Mouse (Mus musculus): ENCODE data around the gene Cntd1. TPM values are rescaled to one million over a fixed set of nuclear protein-coding genes. Genes with fewer than 3 reads are reported as not detected.
"Not testable (repeated sequence)": the region's sequence is repeated elsewhere in the genome, so short reads cannot be mapped to it uniquely, and the experiment has no call there.

Cntd1 gene
- polyA plus RNA-seq, 1 experiment = 1.3 TPM

GRCm38 (mm10) chr11:101327311-101327710 is 48.5 kb downstream of the Cntd1 start:
- 71% methylated on average over 3 of the region's 3 CpGs for WGBS
- H3K27ac ChIP-seq (ENCODE audit: control insufficient read depth, insufficient read depth, low read depth, low read length, poor library complexity) = no peak overlapping the region
- TF ChIP-seq POLR2A (IDR thresholded peaks at IDR 0.05; ENCODE audit: borderline replicate concordance, control insufficient read depth, low read depth, low read length) (no peak), CTCF (IDR thresholded peaks at IDR 0.05; ENCODE audit: control insufficient read depth, insufficient read depth, low read length) (no peak)

GRCm38 (mm10) chr11:101328941-101329635 is 50.3 kb downstream of the Cntd1 start:
- Histone ChIP-seq H3K27ac (ENCODE audit: control insufficient read depth, insufficient read depth, low read depth, low read length, poor library complexity) (no peak overlapping the region), H3K4me1 (ENCODE audit: control insufficient read depth, insufficient read depth, low read length) (no peaks in the 10 kb centered on the region), H3K4me3 (replicated peaks; ENCODE audit: control insufficient read depth, low read depth, low read length) (no peak overlapping the region)
- TF ChIP-seq CTCF (IDR thresholded peaks at IDR 0.05; ENCODE audit: control insufficient read depth, insufficient read depth, low read length) = no peak
- TF ChIP-seq POLR2A (IDR thresholded peaks at IDR 0.05; ENCODE audit: borderline replicate concordance, control insufficient read depth, low read depth, low read length) = no peak
- 75% methylated on average over 6 of the region's 6 CpGs for WGBS

More at GRCm38 (mm10) chr11:101327311-101327710, 48.5 kb downstream of the Cntd1 start:
- no peak overlapping the region for H3K4me3 ChIP-seq (replicated peaks; ENCODE audit: control insufficient read depth, low read depth, low read length)
- no peaks in the 10 kb centered on the region for H3K4me1 ChIP-seq (ENCODE audit: control insufficient read depth, insufficient read depth, low read length)

DNA sequence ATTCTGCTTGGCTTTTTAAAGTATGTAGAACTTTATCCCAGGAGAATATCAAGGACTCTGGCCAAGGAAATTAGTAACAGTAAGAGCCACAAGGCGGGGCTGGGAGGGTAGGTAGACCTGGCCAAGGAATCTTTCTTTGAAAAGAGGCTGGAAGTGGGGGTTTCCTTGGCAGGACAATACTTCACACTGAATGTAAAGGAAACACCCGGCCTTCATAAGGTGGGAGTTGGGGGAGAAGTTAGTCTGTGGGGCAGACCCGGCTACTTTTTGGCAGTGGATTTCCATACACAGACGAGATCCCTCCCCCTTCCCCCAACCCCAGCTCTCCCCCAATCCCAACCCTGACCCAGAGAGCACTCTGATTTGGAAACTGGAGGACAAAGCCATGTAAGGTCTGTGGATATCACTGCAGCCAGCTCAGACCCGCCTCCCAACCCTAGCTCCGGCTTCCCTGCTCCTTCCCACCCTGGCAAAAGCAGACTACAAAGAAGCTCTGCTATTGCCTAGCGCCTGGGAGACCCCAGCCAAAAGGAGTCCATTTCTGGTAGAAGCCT is 51.6 kb downstream of the Cntd1 start, which contains the start of gene Aoc3:
Aoc3 (plus strand) TSS at position 235 of the 554 bp plus-strand sequence.
- Histone ChIP-seq H3K4me3 (replicated peaks; ENCODE audit: control insufficient read depth, low read depth, low read length) (no peak within 1 kb of the TSS), H3K27ac (ENCODE audit: control insufficient read depth, insufficient read depth, low read depth, low read length, poor library complexity) (no peak within 1 kb of the TSS), H3K4me1 (ENCODE audit: control insufficient read depth, insufficient read depth, low read length) (no peaks in the 10 kb centered on the region)
- no peak for TF ChIP-seq POLR2A (IDR thresholded peaks at IDR 0.05; ENCODE audit: borderline replicate concordance, control insufficient read depth, low read depth, low read length)
- TF ChIP-seq CTCF (IDR thresholded peaks at IDR 0.05; ENCODE audit: control insufficient read depth, insufficient read depth, low read length) = no peak
- 68% methylated on average over 7 of the region's 7 CpGs for WGBS

GRCm38 (mm10) chr11:101330961-101331360 is 52.1 kb downstream of the Cntd1 start:
- H3K4me1 ChIP-seq (ENCODE audit: control insufficient read depth, insufficient read depth, low read length); H3K27ac ChIP-seq (ENCODE audit: control insufficient read depth, insufficient read depth, low read depth, low read length, poor library complexity); H3K4me3 ChIP-seq (replicated peaks; ENCODE audit: control insufficient read depth, low read depth, low read length): not testable (repeated sequence)
- 81% methylated on average over 6 of the region's 6 CpGs for WGBS

DNA sequence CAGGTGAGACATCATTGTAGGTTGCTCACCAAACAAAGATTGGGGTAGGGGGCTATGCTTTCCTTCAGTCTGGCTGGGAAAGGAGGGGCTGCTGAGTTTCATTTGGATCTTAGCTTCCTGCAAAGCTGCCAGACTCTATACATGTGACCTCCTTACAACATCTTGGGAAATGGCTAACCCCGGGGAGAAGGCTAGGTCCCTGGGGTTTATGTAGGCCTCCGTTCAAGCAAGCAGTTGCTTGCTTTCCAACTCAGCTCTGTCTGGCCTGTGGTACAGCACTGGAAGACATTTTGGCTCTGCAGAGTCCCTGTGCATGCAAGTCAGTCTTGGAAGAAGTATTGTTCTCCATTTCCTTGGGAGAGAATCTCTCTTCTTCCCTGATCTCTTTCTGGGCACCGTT is 53.7 kb downstream of the Cntd1 start:
- TF ChIP-seq CTCF (IDR thresholded peaks at IDR 0.05; ENCODE audit: control insufficient read depth, insufficient read depth, low read length) (no peak), POLR2A (IDR thresholded peaks at IDR 0.05; ENCODE audit: borderline replicate concordance, control insufficient read depth, low read depth, low read length) (no peak)
- Histone ChIP-seq H3K4me3 (replicated peaks; ENCODE audit: control insufficient read depth, low read depth, low read length) (no peak overlapping the region), H3K4me1 (ENCODE audit: control insufficient read depth, insufficient read depth, low read length) (no peaks in the 10 kb centered on the region), H3K27ac (ENCODE audit: control insufficient read depth, insufficient read depth, low read depth, low read length, poor library complexity) (no peak overlapping the region)
- WGBS = 68% methylated on average over 3 of the region's 3 CpGs

DNA sequence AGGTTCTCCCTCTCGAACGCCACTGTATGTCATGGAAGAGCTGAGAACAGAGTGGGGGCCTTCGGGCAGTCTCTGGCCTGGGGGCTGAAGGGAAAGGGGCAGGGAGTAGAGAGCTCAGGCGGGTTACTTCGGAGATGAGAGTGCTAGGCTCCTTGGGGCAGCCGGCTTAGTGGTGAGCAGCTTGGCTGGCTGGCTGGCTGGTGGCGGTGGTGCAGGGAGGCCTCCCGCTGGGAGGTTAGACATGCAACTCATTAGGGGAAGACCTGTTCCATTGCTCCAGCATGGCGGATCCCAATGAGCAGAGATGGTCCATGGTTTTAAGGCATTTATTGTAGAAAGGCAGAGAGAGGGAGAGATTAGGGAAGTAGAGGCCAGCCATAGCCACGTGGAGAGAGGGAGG is 55.2 kb downstream of the Cntd1 start:
- H3K27ac ChIP-seq (ENCODE audit: control insufficient read depth, insufficient read depth, low read depth, low read length, poor library complexity) = no peak overlapping the region
- TF ChIP-seq POLR2A (IDR thresholded peaks at IDR 0.05; ENCODE audit: borderline replicate concordance, control insufficient read depth, low read depth, low read length) (no peak), CTCF (IDR thresholded peaks at IDR 0.05; ENCODE audit: control insufficient read depth, insufficient read depth, low read length) (no peak)
- no peaks in the 10 kb centered on the region for H3K4me1 ChIP-seq (ENCODE audit: control insufficient read depth, insufficient read depth, low read length)
- 72% methylated on average over 10 of the region's 10 CpGs for WGBS
- H3K4me3 ChIP-seq (replicated peaks; ENCODE audit: control insufficient read depth, low read depth, low read length) = no peak overlapping the region

DNA sequence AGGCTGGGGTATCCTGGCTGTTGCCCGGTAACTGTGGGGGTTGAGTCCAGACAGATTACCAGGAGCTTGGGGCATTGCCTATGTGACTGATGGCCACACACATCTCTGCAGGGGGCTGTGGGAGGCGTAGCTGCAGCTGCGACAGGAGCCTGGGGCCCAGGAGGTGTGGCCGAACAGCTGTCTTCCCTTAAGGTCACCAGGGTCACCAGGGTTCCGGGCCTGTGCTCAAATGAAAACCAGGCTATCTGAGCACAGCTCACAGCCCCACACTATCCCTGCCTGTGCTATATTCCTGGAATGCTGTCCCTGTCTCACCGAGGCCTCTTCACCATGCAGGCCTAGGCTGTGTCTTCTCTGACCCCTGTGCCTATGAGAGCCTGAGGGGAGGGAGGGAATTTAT is 55.7 kb downstream of the Cntd1 start:
- no peak for TF ChIP-seq CTCF (IDR thresholded peaks at IDR 0.05; ENCODE audit: control insufficient read depth, insufficient read depth, low read length)
- no peak for TF ChIP-seq POLR2A (IDR thresholded peaks at IDR 0.05; ENCODE audit: borderline replicate concordance, control insufficient read depth, low read depth, low read length)
- H3K4me1 ChIP-seq (ENCODE audit: control insufficient read depth, insufficient read depth, low read length) = no peaks in the 10 kb centered on the region
- 64% methylated on average over 6 of the region's 6 CpGs for WGBS
- H3K27ac ChIP-seq (ENCODE audit: control insufficient read depth, insufficient read depth, low read depth, low read length, poor library complexity) = no peak overlapping the region; the same call in 1 of the 2 replicates
- no peak overlapping the region for H3K4me3 ChIP-seq (replicated peaks; ENCODE audit: control insufficient read depth, low read depth, low read length)

- H3K4me1 ChIP-seq (ENCODE audit: control insufficient read depth, insufficient read depth, low read length) = no peaks in the 10 kb centered on the region
- H3K27ac ChIP-seq (ENCODE audit: control insufficient read depth, insufficient read depth, low read depth, low read length, poor library complexity) = no peak overlapping the region
- no peak overlapping the region for H3K4me3 ChIP-seq (replicated peaks; ENCODE audit: control insufficient read depth, low read depth, low read length)
- TF ChIP-seq POLR2A (IDR thresholded peaks at IDR 0.05; ENCODE audit: borderline replicate concordance, control insufficient read depth, low read depth, low read length) (no peak), CTCF (IDR thresholded peaks at IDR 0.05; ENCODE audit: control insufficient read depth, insufficient read depth, low read length) (0 out of 2 replicates have a peak, but pooled peaks have one; percentile 8)
- WGBS = 77% methylated on average over 9 of the region's 9 CpGs
These were observed 56.9 kb downstream of the Cntd1 start for GRCm38 (mm10) chr11:101335685-101336084.

Data from bone marrow, adult 2 months (tissue).